Mouse (Mus musculus) regulatory T cell (primary cell): ENCODE measurements around the gene Tln1.
"Not testable (repeated sequence)": the region's sequence is repeated elsewhere in the genome, so short reads cannot be mapped to it uniquely, and the experiment has no call there.

Experiments used
- in situ Hi-C: fragments of 300-600 bp; cut with MboI, MseI; formaldehyde crosslinking; loops from one replicate; pipeline ENCODE4 v1.15.1; 2025; ENCODE audit warnings: high pct_unique_total_duplicates

Gene Tln1

GRCm38 (mm10) chr4:43578376-43579204 is 16.1 kb upstream of the Tln1 start, which contains the start of the genes Rgp1 and Gba2:
TSS of gene Rgp1 (plus strand) at chr4:43578715.
TSS of gene Gba2 (minus strand) at chr4:43578873.
- in situ Hi-C loops: loop anchor here (5.0 kb wide), 1 partner anchor 79 kb away; the partner anchor contains the start of gene Hint2

- in situ Hi-C loops: loop anchor here (5.0 kb wide), 1 partner anchor 80 kb away; the partner anchor contains the start of gene Hint2
Observed at GRCm38 (mm10) chr4:43577237-43577881, 14.9 kb upstream of the Tln1 start.

GRCm38 (mm10) chr4:43575356-43575755 is 12.9 kb upstream of the Tln1 start:
- in situ Hi-C loops: loop anchor here (5.0 kb wide), 1 partner anchor 82 kb away; the partner anchor contains the start of gene Hint2

- in situ Hi-C loops: no loop called here
Observed at GRCm38 (mm10) chr4:43573561-43573960, 11.1 kb upstream of the Tln1 start.

GRCm38 (mm10) chr4:43571395-43572045 is 9.0 kb upstream of the Tln1 start:
- in situ Hi-C loops: no loop called here

GRCm38 (mm10) chr4:43567140-43567539 is 4.6 kb upstream of the Tln1 start:
- in situ Hi-C loops: loop anchor here (5.0 kb wide), 1 partner anchor 50 kb away; no protein-coding TSS in a partner anchor

GRCm38 (mm10) chr4:43564231-43564630 is 1.7 kb upstream of the Tln1 start:
- in situ Hi-C loops: loop anchor here (5.0 kb wide), 1 partner anchor 537 kb away; the partner anchor contains the start of gene Pigo

- in situ Hi-C loops: loop anchor here (5.0 kb wide), 1 partner anchor 536 kb away; the partner anchor contains the start of gene Pigo
Observed at GRCm38 (mm10) chr4:43563601-43563875, 1.0 kb upstream of the Tln1 start.

GRCm38 (mm10) chr4:43562769-43563600 is 494 bp upstream of the Tln1 start:
- in situ Hi-C loops: loop anchor here (5.0 kb wide), 1 partner anchor 536 kb away; the partner anchor contains the start of gene Pigo

- in situ Hi-C loops: loop anchor here (5.0 kb wide), 1 partner anchor 534 kb away; the partner anchor contains the start of gene Pigo
Observed at GRCm38 (mm10) chr4:43561436-43561996, 975 bp downstream of the Tln1 start.

GRCm38 (mm10) chr4:43560976-43561375 is 1.5 kb downstream of the Tln1 start:
- in situ Hi-C loops: loop anchor here (5.0 kb wide), 1 partner anchor 534 kb away; the partner anchor contains the start of gene Pigo

GRCm38 (mm10) chr4:43560243-43560611 is 2.3 kb downstream of the Tln1 start:
- in situ Hi-C loops: loop anchor here (5.0 kb wide), 1 partner anchor 533 kb away; the partner anchor contains the start of gene Pigo

- in situ Hi-C loops: loop anchor here (5.0 kb wide), 1 partner anchor 532 kb away; the partner anchor contains the start of gene Pigo
Observed at GRCm38 (mm10) chr4:43559519-43560242, 2.8 kb downstream of the Tln1 start.

- in situ Hi-C loops: no loop called here
Observed at GRCm38 (mm10) chr4:43558631-43559356, 3.7 kb downstream of the Tln1 start.

- in situ Hi-C loops: no loop called here
Observed at GRCm38 (mm10) chr4:43558028-43558630, 4.4 kb downstream of the Tln1 start.

GRCm38 (mm10) chr4:43555926-43556325 is 6.6 kb downstream of the Tln1 start:
- in situ Hi-C loops: no loop called here

GRCm38 (mm10) chr4:43553891-43554290 is 8.6 kb downstream of the Tln1 start:
- in situ Hi-C loops: no loop called here

- in situ Hi-C loops: no loop called here
Observed at GRCm38 (mm10) chr4:43552437-43552836, 10.1 kb downstream of the Tln1 start.

GRCm38 (mm10) chr4:43551854-43552253 is 10.6 kb downstream of the Tln1 start:
- in situ Hi-C loops: not testable (repeated sequence)
